ENCODE assay signal across 30 mouse cellular contexts in genomic region chr11:64587034-64587710, GRCm38 (mm10).
DNase-seq lines count a peak whose midpoint lies in the region; ATAC-seq and TF ChIP-seq lines count a peak whose summit lies in the region.
"Had no signal": no experiment of that assay in that cellular context is flagged by ENCODE, and none has a peak within 500 bp of the region (broad histone marks: within the 10 kb centered on the region; RNA-seq: fewer than 3 reads in every experiment).

No protein-coding gene starts in this region.

- H3K36me3 ChIP-seq in hindbrain, embryonic 11.5 days (ENCODE audit: control insufficient read depth, insufficient read depth, low read length) = no peaks in the 10 kb centered on the region
- H3K36me3 ChIP-seq in hindbrain, embryonic 12.5 days = no peaks in the 10 kb centered on the region
- no peaks in the 10 kb centered on the region for H3K36me3 ChIP-seq in midbrain, embryonic 11.5 days (ENCODE audit: control insufficient read depth, insufficient read depth, low read length)
- no peaks in the 10 kb centered on the region for H3K36me3 ChIP-seq in midbrain, postnatal 0 days (ENCODE audit: insufficient read depth, low read length)
- no peaks in the 10 kb centered on the region for H3K36me3 ChIP-seq in embryonic facial prominence, embryonic 10.5 days (replicated peaks)
- H3K36me3 ChIP-seq in kidney, embryonic 14.5 days (ENCODE audit: control insufficient read depth, insufficient read depth, low read length) = no peaks in the 10 kb centered on the region
- H3K36me3 ChIP-seq: embryonic facial prominence, embryonic 12.5 days; G1E; intestine, embryonic 15.5 days; liver, embryonic 13.5 days; midbrain, embryonic 12.5 days had no signal

- H3K4me1 ChIP-seq in hindbrain, embryonic 11.5 days (replicated peaks; ENCODE audit: control insufficient read depth, insufficient read depth, low read length) = 0 out of 2 replicates have a peak, but pooled peaks cover 2% of the 10 kb centered on the region
- H3K4me1 ChIP-seq in hindbrain, embryonic 12.5 days = peaks cover 12% of the 10 kb centered on the region; the same call in 1 of the 2 replicates
- H3K4me1 ChIP-seq in midbrain, embryonic 11.5 days (ENCODE audit: control insufficient read depth, insufficient read depth, low read length) = peaks cover 12% of the 10 kb centered on the region
- no peaks in the 10 kb centered on the region for H3K4me1 ChIP-seq in midbrain, postnatal 0 days (ENCODE audit: insufficient read depth, low read length)
- H3K4me1 ChIP-seq in embryonic facial prominence, embryonic 10.5 days = peaks cover 43% of the 10 kb centered on the region
- no peaks in the 10 kb centered on the region for H3K4me1 ChIP-seq in kidney, embryonic 14.5 days (ENCODE audit: control insufficient read depth, insufficient read depth, low read length)
- H3K4me1 ChIP-seq: intestine, embryonic 15.5 days; liver, embryonic 13.5 days had no signal

- H3K9me3 ChIP-seq in hindbrain, embryonic 11.5 days (ENCODE audit: control insufficient read depth, low read length) = no peaks in the 10 kb centered on the region
- H3K9me3 ChIP-seq in hindbrain, embryonic 12.5 days (replicated peaks) = no peaks in the 10 kb centered on the region
- no peaks in the 10 kb centered on the region for H3K9me3 ChIP-seq in midbrain, embryonic 11.5 days (ENCODE audit: control insufficient read depth, low read length)
- no peaks in the 10 kb centered on the region for H3K9me3 ChIP-seq in midbrain, postnatal 0 days (ENCODE audit: low read length)
- no peaks in the 10 kb centered on the region for H3K9me3 ChIP-seq in embryonic facial prominence, embryonic 10.5 days
- no peaks in the 10 kb centered on the region for H3K9me3 ChIP-seq in kidney, embryonic 14.5 days (ENCODE audit: control insufficient read depth, low read length)
- H3K9me3 ChIP-seq: embryonic facial prominence, embryonic 12.5 days; G1E; intestine, embryonic 15.5 days; liver, embryonic 13.5 days; midbrain, embryonic 12.5 days had no signal

- no peak for ATAC-seq in hindbrain, embryonic 11.5 days (ENCODE audit: low FRiP score)
- no peak for ATAC-seq in hindbrain, embryonic 12.5 days (ENCODE audit: low FRiP score)
- 0 out of 2 replicates have a peak, but pooled peaks have one; percentile 54 for ATAC-seq in midbrain, embryonic 11.5 days (ENCODE audit: low FRiP score)
- no peak for ATAC-seq in midbrain, postnatal 0 days (ENCODE audit: low FRiP score)
- no peak for ATAC-seq in kidney, embryonic 14.5 days (ENCODE audit: low FRiP score, low TSS enrichment)
- ATAC-seq: forebrain, embryonic 14.5 days; hindbrain, postnatal 0 days; intestine, embryonic 15.5 days; Patski had no signal

- DNase-seq in hindbrain, embryonic 11.5 days (ENCODE audit: low spot score) = peak; percentile 25
- DNase-seq in midbrain, embryonic 11.5 days (ENCODE audit: low spot score, missing footprints) = no peak
- DNase-seq in midbrain, postnatal 0 days (ENCODE audit: low spot score) = no peak
- no peak for DNase-seq in embryonic facial prominence, embryonic 10.5 days (ENCODE audit: low spot score)
- DNase-seq in spleen, postnatal 10 days (ENCODE audit: low spot score in 2 of 2) = no peak
- DNase-seq: adrenal gland, postnatal 10 days; cerebellum, adult 8-10 months; cerebellum, postnatal 36 days; gastrocnemius, adult 2 months; gastrocnemius, postnatal 36 days; heart, adult 18-20 months; heart, postnatal 4 days; layer of hippocampus, postnatal 36 days; left cerebral cortex, postnatal 4 days; liver, embryonic 13.5 days; lung, postnatal 14 days; right cerebral cortex, postnatal 4 days; thymus, adult 2 months; thymus, postnatal 36 days had no signal

- no peak overlapping the region for H3K4me3 ChIP-seq in hindbrain, embryonic 11.5 days (ENCODE audit: low read depth, low read length)
- H3K4me3 ChIP-seq in hindbrain, embryonic 12.5 days = no peak overlapping the region
- no peak overlapping the region for H3K4me3 ChIP-seq in midbrain, embryonic 11.5 days (ENCODE audit: low read depth, low read length)
- no peak overlapping the region for H3K4me3 ChIP-seq in midbrain, postnatal 0 days (ENCODE audit: low read depth, low read length)
- H3K4me3 ChIP-seq in embryonic facial prominence, embryonic 10.5 days = no peak overlapping the region
- no peak overlapping the region for H3K4me3 ChIP-seq in kidney, embryonic 14.5 days (ENCODE audit: low read length)
- H3K4me3 ChIP-seq: embryonic facial prominence, embryonic 12.5 days; gastrocnemius, adult 2 months; intestine, embryonic 15.5 days; liver, embryonic 13.5 days; midbrain, embryonic 12.5 days had no signal

- 51% methylated on average over 7 of the region's 7 CpGs for WGBS in hindbrain, embryonic 11.5 days
- 49% methylated on average over 7 of the region's 7 CpGs for WGBS in hindbrain, embryonic 12.5 days
- 44% methylated on average over 7 of the region's 7 CpGs for WGBS in midbrain, embryonic 11.5 days
- 40% methylated on average over 7 of the region's 7 CpGs for WGBS in midbrain, postnatal 0 days
- 57% methylated on average over 7 of the region's 7 CpGs for WGBS in embryonic facial prominence, embryonic 10.5 days
- WGBS in kidney, embryonic 14.5 days = 79% methylated on average over 7 of the region's 7 CpGs

- no peak overlapping the region for H3K4me2 ChIP-seq in hindbrain, embryonic 11.5 days (replicated peaks; ENCODE audit: low read depth, low read length)
- H3K4me2 ChIP-seq in hindbrain, embryonic 12.5 days (replicated peaks) = no peak overlapping the region
- no peak overlapping the region for H3K4me2 ChIP-seq in midbrain, embryonic 11.5 days
- H3K4me2 ChIP-seq in midbrain, postnatal 0 days (ENCODE audit: low read depth, low read length, poor library complexity, severe bottlenecking) = no peak overlapping the region
- H3K4me2 ChIP-seq in kidney, embryonic 14.5 days (replicated peaks; ENCODE audit: low read depth, low read length) = no peak overlapping the region
- H3K4me2 ChIP-seq: embryonic facial prominence, embryonic 12.5 days; heart, embryonic 11.5 days; intestine, embryonic 15.5 days; liver, embryonic 13.5 days; lung, embryonic 14.5 days; midbrain, embryonic 12.5 days had no signal

- no peak overlapping the region for H3K9ac ChIP-seq in hindbrain, embryonic 11.5 days (ENCODE audit: low read depth, low read length)
- H3K9ac ChIP-seq in hindbrain, embryonic 12.5 days = no peak overlapping the region
- no peak overlapping the region for H3K9ac ChIP-seq in midbrain, embryonic 11.5 days (ENCODE audit: low read length)
- H3K9ac ChIP-seq in midbrain, postnatal 0 days (replicated peaks; ENCODE audit: low read length, poor library complexity, severe bottlenecking) = no peak overlapping the region
- no peak overlapping the region for H3K9ac ChIP-seq in kidney, embryonic 14.5 days (ENCODE audit: low read depth, low read length)
- H3K9ac ChIP-seq: embryonic facial prominence, embryonic 12.5 days; intestine, embryonic 15.5 days; liver, embryonic 13.5 days; lung, embryonic 14.5 days; midbrain, embryonic 12.5 days had no signal

- no peaks in the 10 kb centered on the region for H3K27me3 ChIP-seq in hindbrain, embryonic 11.5 days (ENCODE audit: control insufficient read depth, insufficient read depth, low read length)
- H3K27me3 ChIP-seq in hindbrain, embryonic 12.5 days = no peaks in the 10 kb centered on the region
- H3K27me3 ChIP-seq in midbrain, embryonic 11.5 days (ENCODE audit: control insufficient read depth, insufficient read depth, low read length) = no peaks in the 10 kb centered on the region
- H3K27me3 ChIP-seq in midbrain, postnatal 0 days (ENCODE audit: insufficient read depth, low read length) = no peaks in the 10 kb centered on the region
- H3K27me3 ChIP-seq in embryonic facial prominence, embryonic 10.5 days (replicated peaks; ENCODE audit: low read depth, poor library complexity, severe bottlenecking) = no peaks in the 10 kb centered on the region; the same call in 1 of the 2 replicates
- no peaks in the 10 kb centered on the region for H3K27me3 ChIP-seq in kidney, embryonic 14.5 days (ENCODE audit: control insufficient read depth, insufficient read depth, low read length)
- H3K27me3 ChIP-seq: embryonic facial prominence, embryonic 12.5 days; intestine, embryonic 15.5 days; liver, embryonic 13.5 days; midbrain, embryonic 12.5 days; Patski had no signal

- no peak for TF ChIP-seq CTCF in midbrain, postnatal 0 days (IDR thresholded peaks at IDR 0.05)

- no peak overlapping the region for H3K27ac ChIP-seq in hindbrain, embryonic 11.5 days (ENCODE audit: low read depth, low read length)
- no peak overlapping the region for H3K27ac ChIP-seq in hindbrain, embryonic 12.5 days
- no peak overlapping the region for H3K27ac ChIP-seq in midbrain, embryonic 11.5 days (ENCODE audit: low read depth, low read length)
- H3K27ac ChIP-seq in midbrain, postnatal 0 days (ENCODE audit: low read depth, low read length) = no peak overlapping the region
- H3K27ac ChIP-seq in embryonic facial prominence, embryonic 10.5 days (replicated peaks) = peak overlapping the region; percentile 65; the same call in 1 of the 2 replicates
- H3K27ac ChIP-seq in kidney, embryonic 14.5 days (ENCODE audit: low read depth, low read length) = no peak overlapping the region
- H3K27ac ChIP-seq: gastrocnemius, adult 2 months; hindbrain, postnatal 0 days; intestine, embryonic 15.5 days; liver, embryonic 13.5 days; midbrain, embryonic 12.5 days had no signal
